Mouse (Mus musculus) ES-E14 (cell line): ENCODE measurements around the gene Cwc22. TPM values are rescaled to one million over a fixed set of nuclear protein-coding genes. Genes with fewer than 3 reads are reported as not detected.

Experiments used
- DNase-seq: peaks from one replicate; pipeline ENCODE4 v3.0.0-alpha.2; 2013; ENCODE audit warnings: low read depth, low spot score
- H3K27ac ChIP-seq: 2 replicates; pipeline ENCODE4 v1.5.1; 2012; ENCODE audit warnings: low read depth, mild to moderate bottlenecking, low read length, moderate library complexity, mixed read lengths; ENCODE audit not compliant: poor library complexity, insufficient read depth, severe bottlenecking
- H3K36me3 ChIP-seq: 2 replicates; pipeline ENCODE4 v1.6.1; 2012; ENCODE audit warnings: mild to moderate bottlenecking, low read length, moderate library complexity, mixed read lengths; ENCODE audit not compliant: control insufficient read depth, poor library complexity, insufficient read depth, severe bottlenecking
- H3K4me1 ChIP-seq, 2 experiments: fragments of 150-350 bp in 1 of 2; sonication (generic) in 1 of 2; 2 replicates each; pipeline ENCODE4 v1.6.1; 2012; ENCODE audit warnings: low read length in 2 of 2, mild to moderate bottlenecking in 1 of 2, mixed read lengths in 1 of 2; ENCODE audit not compliant: control insufficient read depth in 2 of 2, insufficient read depth in 2 of 2, poor library complexity in 1 of 2
- H3K4me3 ChIP-seq, 2 experiments: fragments of 150-350 bp in 1 of 2; sonication (generic) in 1 of 2; 2 replicates each; pipeline ENCODE4 v1.5.1; 2012; ENCODE audit warnings: low read length in 2 of 2, low read depth in 1 of 2, mild to moderate bottlenecking in 1 of 2, mixed read lengths in 1 of 2; ENCODE audit not compliant: insufficient read depth in 1 of 2, poor library complexity in 1 of 2, severe bottlenecking in 1 of 2
- H3K9ac ChIP-seq: 2 replicates; pipeline ENCODE4 v1.6.1; 2012; ENCODE audit warnings: low read depth, mild to moderate bottlenecking, low read length, mixed read lengths; ENCODE audit not compliant: poor library complexity, insufficient read depth, severe bottlenecking
- H3K9me3 ChIP-seq: fragments of 150-350 bp; sonication (generic); 2 replicates; pipeline ENCODE4 v1.6.1; 2012; ENCODE audit warnings: low read depth, mild to moderate bottlenecking, low read length; ENCODE audit not compliant: control insufficient read depth, insufficient read depth
- CHD2 ChIP-seq: IDR thresholded peaks from 2 replicates; pipeline ENCODE4 v1.6.1; 2014; ENCODE audit warnings: mild to moderate bottlenecking, low read depth, low read length, inconsistent platforms
- HCFC1 ChIP-seq: IDR thresholded peaks from 2 replicates; pipeline ENCODE4 v1.6.1; 2012; ENCODE audit warnings: low read length, inconsistent platforms, borderline replicate concordance; ENCODE audit not compliant: insufficient read depth
- MAFK ChIP-seq: IDR thresholded peaks from 2 replicates; pipeline ENCODE4 v1.6.1; 2014; ENCODE audit warnings: mild to moderate bottlenecking, low read depth, low read length, inconsistent platforms; ENCODE audit not compliant: insufficient read depth
- ZC3H11A ChIP-seq: IDR thresholded peaks from 2 replicates; pipeline ENCODE4 v1.6.1; 2012; ENCODE audit warnings: low read depth, mild to moderate bottlenecking, inconsistent platforms, low read length, borderline replicate concordance
- ZNF384 ChIP-seq: IDR thresholded peaks from 2 replicates; pipeline ENCODE4 v1.6.1; 2012; ENCODE audit warnings: low read depth, low read length, inconsistent platforms
- in situ Hi-C, 2 experiments: fragments of 600-800 bp; cut with MboI; formaldehyde crosslinking; loops; one replicate each; pipeline ENCODE4 v1.15.1; 2025; ENCODE audit warnings: low sequenced_read_pairs in 2 of 2, inconsistent platforms in 1 of 2; ENCODE audit not compliant: unreplicated experiment in 2 of 2
- total RNA-seq: library from RNA; depleted of rRNA; stranded (reverse); fragments of 300-350 nt; gene quantifications from 2 replicates; pipeline ENCODE4 v1.2.3, GENCODE M21; 2012

The Cwc22 gene
- total RNA-seq, 1 experiment: 57.7 TPM

DNA sequence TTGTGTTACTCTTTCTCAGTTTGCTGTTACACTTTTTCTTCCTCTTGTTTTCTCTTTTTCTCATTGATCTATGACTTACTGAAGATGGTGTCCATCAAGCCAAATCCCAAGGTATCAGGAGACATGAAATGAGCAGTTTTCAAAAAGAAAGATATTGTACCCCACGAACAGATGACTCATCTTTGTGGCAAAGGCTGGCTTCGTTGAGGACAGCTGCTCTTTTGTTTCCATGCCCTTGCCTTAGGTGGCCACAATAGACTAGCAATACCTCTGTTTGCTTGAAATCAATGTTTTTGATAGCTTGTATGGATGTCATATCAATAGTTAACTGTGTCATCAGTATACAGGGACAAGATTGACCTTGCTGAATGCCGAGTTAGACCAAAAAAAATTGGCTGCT is 71.5 kb downstream of the Cwc22 start:
- in situ Hi-C loops: no loop called here
- Histone ChIP-seq H3K27ac (no peak overlapping the region), H3K9me3 (no peaks in the 10 kb centered on the region), H3K4me1 (no peaks in the 10 kb centered on the region), H3K4me3 (no peak overlapping the region), H3K9ac (no peak overlapping the region), H3K36me3 (no peaks in the 10 kb centered on the region)
- TF ChIP-seq HCFC1 (no peak), ZNF384 (no peak), CHD2 (no peak)
- no peak for DNase-seq

GRCm38 (mm10) chr2:77873806-77874205 is 72.4 kb downstream of the Cwc22 start:
- Histone ChIP-seq H3K36me3 (no peaks in the 10 kb centered on the region), H3K4me1 (no peaks in the 10 kb centered on the region), H3K9ac (no peak overlapping the region), H3K9me3 (no peaks in the 10 kb centered on the region), H3K27ac (no peak overlapping the region), H3K4me3 (no peak overlapping the region)
- DNase-seq: no peak
- in situ Hi-C loops: no loop called here
- no peak for TF ChIP-seq CHD2
- no peak for TF ChIP-seq HCFC1
- no peak for TF ChIP-seq ZNF384
- no peak for TF ChIP-seq ZC3H11A

GRCm38 (mm10) chr2:77872676-77873075 is 73.5 kb downstream of the Cwc22 start:
- H3K4me3 ChIP-seq: no peak overlapping the region

DNA sequence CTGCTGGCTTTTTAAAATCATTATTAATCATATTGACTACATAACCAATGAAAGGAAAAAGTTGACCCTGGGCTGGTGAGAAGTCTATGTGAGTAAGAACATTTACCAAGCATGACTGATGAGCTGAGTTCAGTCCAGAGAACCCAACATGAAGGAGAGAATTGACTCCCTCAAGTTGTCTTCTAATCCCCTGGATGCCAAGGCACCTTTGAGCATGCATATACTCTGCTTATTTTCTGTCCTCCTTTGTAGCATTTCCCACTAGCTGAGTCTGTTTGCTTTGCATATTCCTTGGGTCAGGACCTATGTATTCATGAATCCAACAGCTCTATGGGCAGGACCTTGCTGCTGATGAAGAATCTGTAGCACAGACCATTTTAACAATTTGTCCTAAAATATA is 75.0 kb downstream of the Cwc22 start:
- H3K4me3 ChIP-seq: no peak overlapping the region
- H3K36me3 ChIP-seq: no peaks in the 10 kb centered on the region
- H3K27ac ChIP-seq: no peak overlapping the region
- H3K9ac ChIP-seq: no peak overlapping the region
- no peaks in the 10 kb centered on the region for H3K4me1 ChIP-seq
- DNase-seq: no peak
- no peaks in the 10 kb centered on the region for H3K9me3 ChIP-seq
- in situ Hi-C loops: no loop called here
- TF ChIP-seq CHD2 (no peak), MAFK (no peak), ZC3H11A (no peak), HCFC1 (no peak), ZNF384 (no peak)

More at GRCm38 (mm10) chr2:77872676-77873075, 73.5 kb downstream of the Cwc22 start:
- DNase-seq: no peak
- TF ChIP-seq MAFK (no peak), ZNF384 (no peak), ZC3H11A (no peak), HCFC1 (no peak), CHD2 (no peak)
- in situ Hi-C loops: no loop called here
- Histone ChIP-seq H3K4me1 (no peaks in the 10 kb centered on the region), H3K9me3 (no peaks in the 10 kb centered on the region), H3K36me3 (no peaks in the 10 kb centered on the region), H3K9ac (no peak overlapping the region), H3K27ac (no peak overlapping the region)

DNA sequence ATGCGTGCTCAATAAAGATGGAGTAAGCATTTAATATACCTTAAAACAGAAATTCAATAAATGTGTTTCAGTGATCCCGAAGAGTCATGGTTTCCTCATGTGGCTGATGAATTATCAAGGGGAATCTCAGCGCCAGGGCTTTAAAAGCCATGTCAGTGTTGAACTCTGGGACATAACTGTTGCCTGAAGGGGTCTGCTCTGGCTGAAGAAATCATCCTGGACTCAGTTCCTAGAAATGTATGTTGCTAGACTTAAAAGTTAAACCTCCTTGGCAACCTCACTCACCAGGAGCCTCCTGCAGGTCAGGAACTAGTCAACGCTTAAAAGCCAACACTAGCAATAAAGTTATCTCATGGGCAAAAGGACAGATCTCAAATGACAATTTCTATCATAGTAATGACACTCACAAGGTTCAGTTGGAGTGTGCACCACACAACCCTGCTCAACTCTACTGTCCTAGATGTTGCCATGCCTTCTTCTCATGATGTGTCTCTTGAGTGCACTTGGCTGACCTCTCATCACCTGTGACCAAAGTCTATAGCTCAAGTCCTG is 76.4 kb downstream of the Cwc22 start:
- in situ Hi-C loops: no loop called here
- no peak for DNase-seq

More for the DNA sequence above, 76.4 kb downstream of the Cwc22 start:
- Histone ChIP-seq H3K27ac (no peak overlapping the region), H3K36me3 (no peaks in the 10 kb centered on the region), H3K9me3 (no peaks in the 10 kb centered on the region), H3K9ac (no peak overlapping the region), H3K4me1 (no peaks in the 10 kb centered on the region), H3K4me3 (no peak overlapping the region)
- no peak for TF ChIP-seq ZNF384
